Mouse (Mus musculus): ENCODE results near the gene Cntd1. TPM values are rescaled to one million over a fixed set of nuclear protein-coding genes. Genes with fewer than 3 reads are reported as not detected.
"Not testable (repeated sequence)": the region's sequence is repeated elsewhere in the genome, so short reads cannot be mapped to it uniquely, and the experiment has no call there.

Cntd1 gene
- polyA plus RNA-seq, 1 experiment from 2014 or later = 1.3 TPM

DNA sequence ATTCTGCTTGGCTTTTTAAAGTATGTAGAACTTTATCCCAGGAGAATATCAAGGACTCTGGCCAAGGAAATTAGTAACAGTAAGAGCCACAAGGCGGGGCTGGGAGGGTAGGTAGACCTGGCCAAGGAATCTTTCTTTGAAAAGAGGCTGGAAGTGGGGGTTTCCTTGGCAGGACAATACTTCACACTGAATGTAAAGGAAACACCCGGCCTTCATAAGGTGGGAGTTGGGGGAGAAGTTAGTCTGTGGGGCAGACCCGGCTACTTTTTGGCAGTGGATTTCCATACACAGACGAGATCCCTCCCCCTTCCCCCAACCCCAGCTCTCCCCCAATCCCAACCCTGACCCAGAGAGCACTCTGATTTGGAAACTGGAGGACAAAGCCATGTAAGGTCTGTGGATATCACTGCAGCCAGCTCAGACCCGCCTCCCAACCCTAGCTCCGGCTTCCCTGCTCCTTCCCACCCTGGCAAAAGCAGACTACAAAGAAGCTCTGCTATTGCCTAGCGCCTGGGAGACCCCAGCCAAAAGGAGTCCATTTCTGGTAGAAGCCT is 51.6 kb downstream of the Cntd1 start, which contains the start of gene Aoc3:
Gene Aoc3, plus strand, starts transcription at position 235 of the 554 bp plus-strand sequence.
- no peak within 1 kb of the TSS for H3K27ac ChIP-seq (replicated peaks)
- 78% methylated on average over 7 of the region's 7 CpGs for WGBS
- DNase-seq (ENCODE audit: low spot score) = no peak
- no peak within 1 kb of the TSS for H3K4me3 ChIP-seq
- peaks cover 22% of the 10 kb centered on the region for H3K4me1 ChIP-seq
- H3K36me3 ChIP-seq (replicated peaks) = peaks cover 23% of the 10 kb centered on the region
- H3K9me3 ChIP-seq = no peaks in the 10 kb centered on the region
- 0 out of 2 replicates have a peak, but pooled peaks cover 3% of the 10 kb centered on the region for H3K27me3 ChIP-seq (replicated peaks; ENCODE audit: low read depth, poor library complexity, severe bottlenecking)

DNA sequence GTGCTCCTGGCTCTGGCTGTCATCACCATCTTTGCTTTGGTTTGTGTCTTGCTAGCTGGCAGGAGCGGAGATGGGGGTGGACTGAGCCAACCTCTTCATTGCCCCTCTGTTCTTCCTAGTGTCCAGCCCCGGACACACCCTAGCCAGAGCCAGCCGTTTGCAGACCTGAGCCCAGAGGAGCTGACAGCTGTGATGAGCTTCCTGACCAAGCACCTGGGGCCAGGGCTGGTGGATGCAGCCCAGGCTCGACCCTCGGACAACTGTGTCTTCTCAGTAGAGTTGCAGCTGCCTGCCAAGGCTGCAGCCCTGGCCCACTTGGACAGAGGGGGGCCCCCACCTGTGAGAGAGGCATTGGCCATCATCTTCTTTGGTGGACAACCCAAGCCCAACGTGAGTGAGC is 52.1 kb downstream of the Cntd1 start:
- H3K36me3 ChIP-seq (replicated peaks) = peaks cover 17% of the 10 kb centered on the region
- WGBS = 83% methylated on average over 6 of the region's 6 CpGs
- H3K27me3 ChIP-seq (replicated peaks; ENCODE audit: low read depth, poor library complexity, severe bottlenecking); H3K9me3 ChIP-seq; H3K27ac ChIP-seq (replicated peaks); DNase-seq (ENCODE audit: low spot score); H3K4me3 ChIP-seq: not testable (repeated sequence)
- peaks cover 22% of the 10 kb centered on the region for H3K4me1 ChIP-seq

DNA sequence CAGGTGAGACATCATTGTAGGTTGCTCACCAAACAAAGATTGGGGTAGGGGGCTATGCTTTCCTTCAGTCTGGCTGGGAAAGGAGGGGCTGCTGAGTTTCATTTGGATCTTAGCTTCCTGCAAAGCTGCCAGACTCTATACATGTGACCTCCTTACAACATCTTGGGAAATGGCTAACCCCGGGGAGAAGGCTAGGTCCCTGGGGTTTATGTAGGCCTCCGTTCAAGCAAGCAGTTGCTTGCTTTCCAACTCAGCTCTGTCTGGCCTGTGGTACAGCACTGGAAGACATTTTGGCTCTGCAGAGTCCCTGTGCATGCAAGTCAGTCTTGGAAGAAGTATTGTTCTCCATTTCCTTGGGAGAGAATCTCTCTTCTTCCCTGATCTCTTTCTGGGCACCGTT is 53.7 kb downstream of the Cntd1 start:
- no peak overlapping the region for H3K27ac ChIP-seq (replicated peaks)
- peaks cover 29% of the 10 kb centered on the region for H3K4me1 ChIP-seq
- no peaks in the 10 kb centered on the region for H3K9me3 ChIP-seq
- no peak overlapping the region for H3K4me3 ChIP-seq
- no peak for DNase-seq (ENCODE audit: low spot score)
- 85% methylated on average over 3 of the region's 3 CpGs for WGBS
- H3K27me3 ChIP-seq (replicated peaks; ENCODE audit: low read depth, poor library complexity, severe bottlenecking) = 0 out of 2 replicates have a peak, but pooled peaks cover 3% of the 10 kb centered on the region
- peaks cover 10% of the 10 kb centered on the region; the same call in 1 of the 2 replicates for H3K36me3 ChIP-seq (replicated peaks)

DNA sequence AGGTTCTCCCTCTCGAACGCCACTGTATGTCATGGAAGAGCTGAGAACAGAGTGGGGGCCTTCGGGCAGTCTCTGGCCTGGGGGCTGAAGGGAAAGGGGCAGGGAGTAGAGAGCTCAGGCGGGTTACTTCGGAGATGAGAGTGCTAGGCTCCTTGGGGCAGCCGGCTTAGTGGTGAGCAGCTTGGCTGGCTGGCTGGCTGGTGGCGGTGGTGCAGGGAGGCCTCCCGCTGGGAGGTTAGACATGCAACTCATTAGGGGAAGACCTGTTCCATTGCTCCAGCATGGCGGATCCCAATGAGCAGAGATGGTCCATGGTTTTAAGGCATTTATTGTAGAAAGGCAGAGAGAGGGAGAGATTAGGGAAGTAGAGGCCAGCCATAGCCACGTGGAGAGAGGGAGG is 55.2 kb downstream of the Cntd1 start:
- Histone ChIP-seq H3K27me3 (replicated peaks; ENCODE audit: low read depth, poor library complexity, severe bottlenecking) (0 out of 2 replicates have a peak, but pooled peaks cover 3% of the 10 kb centered on the region), H3K27ac (replicated peaks) (peak overlapping the region; percentile 66), H3K4me1 (peaks cover 44% of the 10 kb centered on the region), H3K4me3 (0 out of 2 replicates have a peak overlapping the region, but pooled peaks have one; percentile 6), H3K9me3 (no peaks in the 10 kb centered on the region), H3K36me3 (replicated peaks) (peaks cover 4% of the 10 kb centered on the region; the same call in 1 of the 2 replicates)
- DNase-seq (ENCODE audit: low spot score) = peak; percentile 43
- WGBS = 27% methylated on average over 10 of the region's 10 CpGs

DNA sequence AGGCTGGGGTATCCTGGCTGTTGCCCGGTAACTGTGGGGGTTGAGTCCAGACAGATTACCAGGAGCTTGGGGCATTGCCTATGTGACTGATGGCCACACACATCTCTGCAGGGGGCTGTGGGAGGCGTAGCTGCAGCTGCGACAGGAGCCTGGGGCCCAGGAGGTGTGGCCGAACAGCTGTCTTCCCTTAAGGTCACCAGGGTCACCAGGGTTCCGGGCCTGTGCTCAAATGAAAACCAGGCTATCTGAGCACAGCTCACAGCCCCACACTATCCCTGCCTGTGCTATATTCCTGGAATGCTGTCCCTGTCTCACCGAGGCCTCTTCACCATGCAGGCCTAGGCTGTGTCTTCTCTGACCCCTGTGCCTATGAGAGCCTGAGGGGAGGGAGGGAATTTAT is 55.7 kb downstream of the Cntd1 start:
- no peaks in the 10 kb centered on the region for H3K9me3 ChIP-seq
- H3K27ac ChIP-seq (replicated peaks) = peak overlapping the region; percentile 66
- WGBS = 7% methylated on average over 6 of the region's 6 CpGs

DNA sequence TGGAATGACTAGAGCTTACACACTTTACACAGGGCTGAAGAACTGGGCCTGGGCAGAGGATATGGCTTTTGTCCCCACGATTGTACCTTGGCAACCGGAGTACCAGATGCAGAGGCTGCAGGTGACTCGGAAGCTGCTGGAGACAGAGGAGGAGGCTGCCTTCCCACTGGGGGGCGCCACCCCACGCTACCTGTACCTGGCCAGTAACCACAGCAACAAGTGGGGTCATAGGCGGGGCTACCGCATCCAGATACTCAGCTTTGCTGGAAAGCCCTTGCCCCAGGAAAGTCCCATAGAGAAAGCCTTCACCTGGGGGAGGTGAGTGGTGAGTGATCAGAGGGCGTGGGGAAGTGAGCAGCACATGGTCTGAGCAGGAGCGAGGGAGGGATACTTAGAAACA is 56.9 kb downstream of the Cntd1 start:
- no peak overlapping the region for H3K4me3 ChIP-seq
- no peaks in the 10 kb centered on the region for H3K9me3 ChIP-seq
- H3K4me1 ChIP-seq = peaks cover 43% of the 10 kb centered on the region
- no peak overlapping the region; the same call in 1 of the 2 replicates for H3K27ac ChIP-seq (replicated peaks)
- 0 out of 2 replicates have a peak, but pooled peaks cover 3% of the 10 kb centered on the region for H3K27me3 ChIP-seq (replicated peaks; ENCODE audit: low read depth, poor library complexity, severe bottlenecking)
- WGBS = 84% methylated on average over 9 of the region's 9 CpGs
- no peaks in the 10 kb centered on the region for H3K36me3 ChIP-seq (replicated peaks)
- DNase-seq (ENCODE audit: low spot score) = no peak

More for the DNA sequence above, 55.7 kb downstream of the Cntd1 start:
- H3K4me1 ChIP-seq = peaks cover 46% of the 10 kb centered on the region
- no peaks in the 10 kb centered on the region for H3K36me3 ChIP-seq (replicated peaks)
- peak; percentile 77 for DNase-seq (ENCODE audit: low spot score)
- H3K4me3 ChIP-seq = 0 out of 2 replicates have a peak overlapping the region, but pooled peaks have one; percentile 8
- 0 out of 2 replicates have a peak, but pooled peaks cover 3% of the 10 kb centered on the region for H3K27me3 ChIP-seq (replicated peaks; ENCODE audit: low read depth, poor library complexity, severe bottlenecking)

DNA sequence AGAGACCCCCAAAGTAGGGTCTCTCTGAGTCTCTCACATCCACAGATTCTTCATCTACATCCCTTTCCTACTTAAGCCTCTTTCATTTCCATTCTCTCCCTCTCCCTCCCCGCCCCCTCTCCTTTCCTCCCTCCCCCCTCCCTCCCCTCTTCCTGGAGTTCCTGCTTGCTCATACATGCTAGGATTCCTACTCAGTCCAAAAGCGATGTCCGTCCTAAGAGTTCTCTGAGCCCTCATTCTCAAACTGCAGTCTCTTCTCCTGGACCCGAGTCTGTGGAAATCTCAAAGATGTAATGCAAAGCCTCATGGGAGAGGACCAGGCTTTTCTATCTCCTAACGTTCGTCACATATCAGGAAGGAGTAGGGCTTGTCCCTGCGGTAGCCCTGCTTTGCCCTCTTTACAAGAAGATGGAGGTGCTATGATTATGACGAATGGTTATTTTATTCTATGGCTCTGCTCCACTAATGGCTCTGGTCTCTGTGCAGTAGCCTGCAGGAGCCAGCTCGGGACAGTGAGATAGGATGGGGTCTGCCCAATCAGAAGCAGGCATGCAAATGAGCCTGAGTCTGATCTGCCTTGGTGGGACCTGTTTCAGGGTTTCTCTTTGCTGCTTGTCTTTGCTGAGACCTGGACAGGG is 59.4 kb downstream of the Cntd1 start:
- peak; percentile 75 for DNase-seq (ENCODE audit: low spot score)
- WGBS = 3% methylated on average over 9 of the region's 9 CpGs
- Histone ChIP-seq H3K4me1 (peaks cover 40% of the 10 kb centered on the region), H3K36me3 (replicated peaks) (no peaks in the 10 kb centered on the region), H3K27ac (replicated peaks) (peak overlapping the region; percentile 83), H3K9me3 (no peaks in the 10 kb centered on the region), H3K4me3 (peak overlapping the region; percentile 55), H3K27me3 (replicated peaks; ENCODE audit: low read depth, poor library complexity, severe bottlenecking) (0 out of 2 replicates have a peak, but pooled peaks cover 3% of the 10 kb centered on the region)

Other genes starting within 250 kb of the Cntd1 start
- 7.4 and 8.9 TPM in 2 replicates for gene Naglu, start 209.0 kb upstream of the Cntd1 start, polyA plus RNA-seq (2016; fragmentation: Nextera tagmentation; extraction: Ambion mirVana)
- 0.21 TPM in 1 of 2 replicates, not detected in the other for gene Hsd17b1, start 200.6 kb upstream of the Cntd1 start, polyA plus RNA-seq (2016; fragmentation: Nextera tagmentation; extraction: Ambion mirVana)
- 48.7 and 51.1 TPM in 2 replicates for gene Coasy, start 196.4 kb upstream of the Cntd1 start, polyA plus RNA-seq (2016; fragmentation: Nextera tagmentation; extraction: Ambion mirVana)
- gene Mlx, start 191.7 kb upstream of the Cntd1 start, polyA plus RNA-seq (2016; fragmentation: Nextera tagmentation; extraction: Ambion mirVana) = 40.6 and 41.0 TPM in 2 replicates
- 69.5 and 72.3 TPM in 2 replicates for gene Psmc3ip, start 183.6 kb upstream of the Cntd1 start, polyA plus RNA-seq (2016; fragmentation: Nextera tagmentation; extraction: Ambion mirVana)
- gene Retreg3, start 159.1 kb upstream of the Cntd1 start, polyA plus RNA-seq (2016; fragmentation: Nextera tagmentation; extraction: Ambion mirVana) = 19.7 and 20.2 TPM in 2 replicates
- gene Tubg1, start 159.1 kb upstream of the Cntd1 start, polyA plus RNA-seq (2016; fragmentation: Nextera tagmentation; extraction: Ambion mirVana) = 135 and 142 TPM in 2 replicates
- gene Tubg2, start 123.1 kb upstream of the Cntd1 start, polyA plus RNA-seq (2016; fragmentation: Nextera tagmentation; extraction: Ambion mirVana) = 4.9 and 5.7 TPM in 2 replicates
- gene Cntnap1, start 108.5 kb upstream of the Cntd1 start, polyA plus RNA-seq (2016; fragmentation: Nextera tagmentation; extraction: Ambion mirVana) = 0.23 and 0.31 TPM in 2 replicates
- gene Plekhh3, start 107.7 kb upstream of the Cntd1 start, polyA plus RNA-seq (2016; fragmentation: Nextera tagmentation; extraction: Ambion mirVana) = 3.7 and 4.0 TPM in 2 replicates
- gene Ccr10, start 103.6 kb upstream of the Cntd1 start, polyA plus RNA-seq (2016; fragmentation: Nextera tagmentation; extraction: Ambion mirVana) = 0.16 TPM in 1 of 2 replicates, not detected in the other
- gene Ezh1, start 52.5 kb upstream of the Cntd1 start, polyA plus RNA-seq (2016; fragmentation: Nextera tagmentation; extraction: Ambion mirVana) = 13.3 and 14.5 TPM in 2 replicates
- gene Ramp2, start 33.0 kb upstream of the Cntd1 start, polyA plus RNA-seq (2016; fragmentation: Nextera tagmentation; extraction: Ambion mirVana) = 66.4 and 68.4 TPM in 2 replicates
- 124 TPM in 2 replicates for gene Vps25, start 25.3 kb upstream of the Cntd1 start, polyA plus RNA-seq (2016; fragmentation: Nextera tagmentation; extraction: Ambion mirVana)
- gene Wnk4, start 18.4 kb upstream of the Cntd1 start, polyA plus RNA-seq (2016; fragmentation: Nextera tagmentation; extraction: Ambion mirVana) = 6.0 and 8.3 TPM in 2 replicates
- 200 and 203 TPM in 2 replicates for gene Coa3, start 102 bp downstream of the Cntd1 start, polyA plus RNA-seq (2016; fragmentation: Nextera tagmentation; extraction: Ambion mirVana)
- gene Becn1, start 23.3 kb downstream of the Cntd1 start, polyA plus RNA-seq (2016; fragmentation: Nextera tagmentation; extraction: Ambion mirVana) = 141 and 154 TPM in 2 replicates
- gene Psme3, start 37.2 kb downstream of the Cntd1 start, polyA plus RNA-seq (2016; fragmentation: Nextera tagmentation; extraction: Ambion mirVana) = 189 and 203 TPM in 2 replicates
- gene Aoc2, start 46.1 kb downstream of the Cntd1 start, polyA plus RNA-seq (2016; fragmentation: Nextera tagmentation; extraction: Ambion mirVana) = 2.6 and 3.4 TPM in 2 replicates
- gene Aoc3, start 51.6 kb downstream of the Cntd1 start, polyA plus RNA-seq (2016; fragmentation: Nextera tagmentation; extraction: Ambion mirVana) = 0.04 TPM in 1 of 2 replicates, not detected in the other
- not detected in 2 replicates for gene G6pc, start 88.5 kb downstream of the Cntd1 start, polyA plus RNA-seq (2016; fragmentation: Nextera tagmentation; extraction: Ambion mirVana)
- 102 and 110 TPM in 2 replicates for gene Aarsd1, start 138.6 kb downstream of the Cntd1 start, polyA plus RNA-seq (2016; fragmentation: Nextera tagmentation; extraction: Ambion mirVana)
- 12.6 and 13.1 TPM in 2 replicates for gene Gm27029, start 145.8 kb downstream of the Cntd1 start, polyA plus RNA-seq (2016; fragmentation: Nextera tagmentation; extraction: Ambion mirVana)
- 17.5 and 21.4 TPM in 2 replicates for gene Rundc1, start 146.1 kb downstream of the Cntd1 start, polyA plus RNA-seq (2016; fragmentation: Nextera tagmentation; extraction: Ambion mirVana)
- gene Ptges3l, start 146.3 kb downstream of the Cntd1 start, polyA plus RNA-seq (2016; fragmentation: Nextera tagmentation; extraction: Ambion mirVana) = 3.9 and 4.7 TPM in 2 replicates
- 469 and 481 TPM in 2 replicates for gene Rpl27, start 163.3 kb downstream of the Cntd1 start, polyA plus RNA-seq (2016; fragmentation: Nextera tagmentation; extraction: Ambion mirVana)
- gene Ifi35, start 169.4 kb downstream of the Cntd1 start, polyA plus RNA-seq (2016; fragmentation: Nextera tagmentation; extraction: Ambion mirVana) = 2.1 and 3.1 TPM in 2 replicates
- gene Rnd2, start 186.0 kb downstream of the Cntd1 start, polyA plus RNA-seq (2016; fragmentation: Nextera tagmentation; extraction: Ambion mirVana) = 16.5 and 31.6 TPM in 2 replicates
- 21.3 and 29.6 TPM in 2 replicates for gene Vat1, start 187.2 kb downstream of the Cntd1 start, polyA plus RNA-seq (2016; fragmentation: Nextera tagmentation; extraction: Ambion mirVana)

Measured in embryonic facial prominence, embryonic 10.5 days (tissue).